Mouse (Mus musculus) forebrain, embryonic 13.5 days (tissue): ENCODE results near the gene Phtf1. TPM values are rescaled to one million over a fixed set of nuclear protein-coding genes. Genes with fewer than 3 reads are reported as not detected.

Experiments used
- ATAC-seq: fragments of 200-750 bp; cut with Nextera tagmentation; 2 replicates; pipeline ENCODE4 v1.8.0; 2017
- H3K27ac ChIP-seq: fragments of 300-500 bp; sonication (generic); 2 replicates; pipeline ENCODE4 v1.5.1; 2015; ENCODE audit warnings: inconsistent platforms, mild to moderate bottlenecking, moderate library complexity
- H3K27me3 ChIP-seq: fragments of 300-500 bp; sonication (generic); 2 replicates; pipeline ENCODE4 v1.6.1; 2015; ENCODE audit warnings: mild to moderate bottlenecking, inconsistent platforms
- H3K36me3 ChIP-seq: fragments of 300-500 bp; sonication (generic); 2 replicates; pipeline ENCODE4 v1.6.1; 2015; ENCODE audit warnings: mild to moderate bottlenecking, inconsistent platforms; ENCODE audit not compliant: poor library complexity, severe bottlenecking
- H3K4me1 ChIP-seq: fragments of 300-500 bp; sonication (generic); 2 replicates; pipeline ENCODE4 v1.6.1; 2015; ENCODE audit warnings: inconsistent platforms
- H3K4me2 ChIP-seq: fragments of 300-500 bp; sonication (generic); 2 replicates; pipeline ENCODE4 v1.6.1; 2015; ENCODE audit warnings: inconsistent platforms, mild to moderate bottlenecking, moderate library complexity
- H3K4me3 ChIP-seq: fragments of 300-500 bp; sonication (generic); 2 replicates; pipeline ENCODE4 v1.5.1; 2015; ENCODE audit warnings: mild to moderate bottlenecking, inconsistent platforms
- H3K9ac ChIP-seq: fragments of 300-500 bp; sonication (generic); 2 replicates; pipeline ENCODE4 v1.6.1; 2015; ENCODE audit warnings: mild to moderate bottlenecking, inconsistent platforms
- H3K9me3 ChIP-seq: fragments of 300-500 bp; sonication (generic); replicated peaks from 2 replicates; pipeline ENCODE4 v1.6.1; 2016; ENCODE audit warnings: inconsistent platforms
- WGBS: fragments of 180-500 bp; shearing (Covaris S2); methylation state at CpG from one replicate; pipeline ENCODE4 v1.1.7; 2015; 5-methylcytosine and 5-hydroxymethylcytosine counted together
- polyA plus RNA-seq: library from polyadenylated mRNA; unstranded; fragments of >200 nt; fragmentation: Nextera tagmentation; extraction: Ambion mirVana; gene quantifications from 2 replicates; pipeline ENCODE4 v1.2.1, GENCODE M21; 2015

Phtf1 gene
- 31.5 and 31.7 TPM in 2 replicates for polyA plus RNA-seq

DNA sequence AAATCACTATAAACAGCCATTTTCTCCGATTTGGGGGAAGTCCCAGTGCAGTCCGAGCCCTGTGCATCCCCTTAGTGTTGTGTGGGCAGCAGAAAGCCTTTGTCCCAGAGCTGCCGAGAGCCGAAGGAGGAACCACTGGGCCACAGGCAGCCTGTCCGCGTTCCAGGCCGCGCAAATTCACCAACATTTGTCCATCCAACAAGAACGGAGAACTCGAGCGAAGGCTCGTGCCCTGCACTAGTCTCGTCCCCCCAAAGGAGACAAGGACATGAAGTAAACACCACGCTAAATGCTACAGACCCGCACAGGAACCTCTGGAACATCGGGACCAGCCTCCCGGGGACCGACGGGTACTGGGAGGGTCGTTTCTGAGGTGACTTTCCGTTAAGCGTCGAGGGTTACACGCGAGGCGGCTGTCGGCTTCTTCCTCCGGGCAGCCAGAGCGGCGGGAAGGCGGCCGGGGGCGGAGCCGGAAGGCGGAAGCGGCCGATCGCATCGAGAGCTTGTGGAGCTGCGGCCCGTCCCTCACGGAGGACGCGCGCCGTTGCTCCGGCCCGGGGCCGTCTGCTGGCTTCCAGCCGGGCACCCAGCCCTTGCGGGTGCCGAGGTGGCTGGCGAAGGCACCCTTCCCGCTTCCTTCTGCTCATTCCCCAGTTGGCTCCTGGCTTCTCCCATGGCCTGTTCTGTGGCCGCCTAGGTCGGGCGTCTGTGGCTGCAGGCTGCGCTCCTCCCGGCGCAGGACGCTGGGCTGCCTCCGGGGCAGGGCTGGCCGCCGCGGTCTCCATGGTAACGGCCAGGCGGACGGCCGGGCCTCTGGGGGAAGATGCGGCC is at the start of gene Phtf1:
Phtf1 (plus strand) TSS at position 250 of the 831 bp plus-strand sequence.
- peak within 1 kb of the TSS; percentile 87 for H3K4me2 ChIP-seq
- H3K9ac ChIP-seq: peak within 1 kb of the TSS; percentile 96
- H3K36me3 ChIP-seq: peaks cover 25% of the 10 kb centered on the region
- H3K4me3 ChIP-seq: peak within 1 kb of the TSS; percentile 92
- WGBS: under 1% methylated on average over 62 of the region's 70 CpGs
- H3K4me1 ChIP-seq: peaks cover 20% of the 10 kb centered on the region
- peak within 1 kb of the TSS; percentile 96 for H3K27ac ChIP-seq
- peak; percentile 96 for ATAC-seq
- no peaks in the 10 kb centered on the region for H3K9me3 ChIP-seq
- no peaks in the 10 kb centered on the region for H3K27me3 ChIP-seq

DNA sequence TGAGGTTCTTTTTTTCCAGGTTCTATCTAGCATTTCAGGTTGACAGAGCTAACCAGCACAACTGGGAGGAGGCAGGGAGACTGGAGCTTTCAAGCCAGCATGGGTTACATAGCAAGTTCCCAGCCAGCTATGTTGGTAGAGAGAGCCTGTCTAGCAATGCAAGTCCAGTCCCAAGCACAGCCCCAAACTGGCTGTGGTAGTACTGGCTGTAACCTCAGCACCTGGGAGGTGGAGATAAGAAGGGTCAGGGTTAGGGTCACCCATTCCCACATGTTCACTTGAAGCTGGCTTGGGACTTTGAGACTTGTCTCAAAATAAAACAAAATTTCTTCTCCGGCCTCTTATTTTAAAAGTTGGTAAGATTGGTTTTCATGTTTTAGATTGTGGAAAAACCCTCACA is 47.8 kb upstream of the Phtf1 start:
- Histone ChIP-seq H3K4me1 (peaks cover 44% of the 10 kb centered on the region), H3K4me3 (no peak overlapping the region), H3K9ac (no peak overlapping the region), H3K27me3 (no peaks in the 10 kb centered on the region), H3K9me3 (no peaks in the 10 kb centered on the region), H3K36me3 (no peaks in the 10 kb centered on the region), H3K4me2 (no peak overlapping the region), H3K27ac (no peak overlapping the region)
- WGBS: 100% methylated on average over 1 of the region's 1 CpGs
- no peak for ATAC-seq

DNA sequence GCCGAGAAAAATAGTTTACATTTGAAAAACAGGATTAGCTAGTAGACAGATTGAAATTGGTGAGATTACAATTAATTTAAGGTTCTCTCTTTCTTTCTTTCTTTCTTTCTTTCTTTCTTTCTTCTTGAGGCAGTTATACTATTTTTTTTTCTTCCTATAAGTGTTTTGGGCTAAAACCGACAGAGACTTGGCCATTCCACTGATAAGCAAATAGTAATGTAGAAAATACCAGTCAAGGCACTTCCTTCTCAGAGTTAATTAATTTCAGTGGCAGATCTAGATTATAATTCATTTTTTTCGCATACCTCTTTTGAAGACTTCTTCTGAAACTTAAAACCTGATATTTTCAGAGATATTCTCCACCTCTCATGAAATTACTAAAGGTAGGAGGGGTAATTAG is 42.6 kb upstream of the Phtf1 start:
- Histone ChIP-seq H3K9ac (no peak overlapping the region), H3K9me3 (no peaks in the 10 kb centered on the region), H3K4me2 (no peak overlapping the region), H3K4me3 (no peak overlapping the region), H3K27ac (no peak overlapping the region), H3K36me3 (peaks cover 6% of the 10 kb centered on the region; the same call in 1 of the 2 replicates), H3K27me3 (no peaks in the 10 kb centered on the region), H3K4me1 (peaks cover 25% of the 10 kb centered on the region)
- ATAC-seq: no peak
- WGBS: 53% methylated on average over 3 of the region's 3 CpGs

DNA sequence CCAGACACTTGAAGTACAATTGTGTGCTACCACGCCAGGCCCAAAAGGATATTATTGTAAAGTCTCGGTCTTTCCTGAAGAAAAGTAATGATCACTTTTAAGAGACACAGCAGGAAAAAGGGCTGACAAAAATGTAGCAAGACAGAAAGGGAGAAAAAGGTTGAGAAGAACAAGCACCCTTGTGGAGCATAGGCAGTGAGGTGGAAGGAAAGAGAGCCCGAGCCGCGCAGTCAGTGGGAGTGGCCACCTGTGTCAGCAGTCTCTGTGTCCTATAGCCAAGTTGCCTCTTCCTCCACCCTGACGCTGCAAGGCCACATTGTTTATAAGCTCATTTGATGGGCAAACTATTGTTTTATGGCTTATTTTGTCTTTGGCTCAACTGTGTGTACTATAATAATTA is 40.4 kb upstream of the Phtf1 start:
- H3K36me3 ChIP-seq: peaks cover 21% of the 10 kb centered on the region
- H3K4me2 ChIP-seq: no peak overlapping the region; the same call in 1 of the 2 replicates
- H3K27ac ChIP-seq: 0 out of 2 replicates have a peak overlapping the region, but pooled peaks have one; percentile 44
- no peaks in the 10 kb centered on the region for H3K9me3 ChIP-seq
- no peak overlapping the region for H3K9ac ChIP-seq
- 22% methylated on average over 6 of the region's 6 CpGs for WGBS
- no peak overlapping the region for H3K4me3 ChIP-seq
- no peaks in the 10 kb centered on the region for H3K27me3 ChIP-seq
- no peak for ATAC-seq
- H3K4me1 ChIP-seq: peaks cover 19% of the 10 kb centered on the region

DNA sequence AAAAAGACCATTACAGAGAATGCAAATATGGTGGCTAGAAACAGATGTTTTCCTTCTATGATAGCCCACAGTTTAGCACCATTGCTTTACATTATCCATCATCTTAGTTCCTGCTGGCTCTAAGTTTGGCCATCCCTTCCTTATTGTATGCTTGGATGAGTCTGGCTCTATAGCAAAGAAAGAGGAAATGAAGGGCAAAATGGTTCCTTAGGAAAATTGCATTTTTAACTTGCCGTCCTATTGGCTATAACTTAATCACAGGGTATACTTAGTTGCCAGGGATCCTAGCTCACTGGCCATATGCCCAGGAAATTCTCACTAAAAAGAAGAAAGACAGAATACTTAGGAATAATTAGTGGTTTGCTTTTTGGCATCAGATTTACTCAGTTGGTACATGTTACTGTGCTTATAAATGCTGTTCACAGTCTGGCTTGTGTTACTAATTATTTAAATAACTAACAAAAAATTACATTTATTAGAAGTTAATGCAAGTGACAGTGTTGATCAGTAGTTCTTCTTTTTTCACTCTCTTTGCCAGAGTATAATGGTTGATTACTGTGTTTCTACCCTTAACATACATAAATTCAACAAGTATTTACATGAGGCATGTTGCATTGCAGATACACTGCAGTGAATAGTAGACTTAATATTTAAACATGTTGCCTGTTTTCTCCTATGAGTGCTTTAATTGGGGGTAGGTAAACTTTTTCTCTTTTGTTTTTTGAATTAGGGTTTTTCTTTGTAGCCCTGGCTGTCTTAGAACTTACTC is 22.9 kb upstream of the Phtf1 start:
- H3K27ac ChIP-seq: peak overlapping the region; percentile 63; the same call in 1 of the 2 replicates

DNA sequence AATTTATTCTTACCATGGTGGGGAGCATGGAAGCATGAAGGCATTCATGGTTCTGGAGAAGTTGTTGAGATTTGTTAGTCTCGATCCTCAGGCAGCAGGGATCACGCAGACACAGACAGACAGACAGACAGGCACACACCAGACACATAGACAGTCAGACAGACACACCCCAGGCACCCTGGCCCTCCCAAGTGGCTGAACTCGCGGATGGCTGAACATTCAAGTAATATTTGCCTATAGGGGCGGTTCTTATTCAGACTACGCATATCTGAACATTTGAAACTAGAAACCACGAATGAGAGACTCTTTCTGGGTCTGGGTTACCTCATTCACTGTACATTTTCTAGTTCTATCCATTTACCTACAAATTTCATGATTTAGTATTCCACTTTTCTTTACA is 19.2 kb upstream of the Phtf1 start:
- no peak for ATAC-seq
- Histone ChIP-seq H3K27ac (no peak overlapping the region), H3K4me3 (no peak overlapping the region), H3K4me1 (peaks cover 19% of the 10 kb centered on the region), H3K27me3 (no peaks in the 10 kb centered on the region), H3K9me3 (no peaks in the 10 kb centered on the region), H3K9ac (no peak overlapping the region), H3K36me3 (no peaks in the 10 kb centered on the region), H3K4me2 (no peak overlapping the region)
- 91% methylated on average over 7 of the region's 7 CpGs for WGBS

More for the DNA sequence above, 22.9 kb upstream of the Phtf1 start:
- Histone ChIP-seq H3K27me3 (no peaks in the 10 kb centered on the region), H3K9ac (no peak overlapping the region), H3K9me3 (no peaks in the 10 kb centered on the region), H3K4me1 (peaks cover 19% of the 10 kb centered on the region), H3K4me3 (no peak overlapping the region), H3K36me3 (no peaks in the 10 kb centered on the region), H3K4me2 (no peak overlapping the region)
- peak; percentile 93 for ATAC-seq
- WGBS: 38% methylated on average over 1 of the region's 1 CpGs

DNA sequence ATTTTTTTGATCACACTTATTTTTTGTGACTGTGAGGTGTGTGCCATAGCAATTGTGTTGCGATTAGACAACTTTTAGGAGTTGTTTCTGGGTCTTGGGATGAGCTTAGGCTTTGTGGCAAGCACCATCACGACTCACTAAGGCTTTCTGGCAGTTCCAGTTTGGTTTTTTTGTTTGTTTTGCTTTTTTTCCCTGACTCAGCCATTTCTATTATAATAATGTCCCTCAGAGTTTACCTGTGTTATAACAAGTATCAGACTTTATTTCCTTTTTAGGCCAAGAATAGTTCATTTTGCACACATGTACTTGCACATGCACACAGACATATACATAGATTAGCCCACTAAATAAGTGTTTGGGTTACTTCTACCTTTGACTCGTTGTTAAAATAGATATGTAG is 7.3 kb upstream of the Phtf1 start:
- no peaks in the 10 kb centered on the region for H3K4me1 ChIP-seq
- H3K4me2 ChIP-seq: no peak overlapping the region
- H3K4me3 ChIP-seq: no peak overlapping the region
- WGBS: 91% methylated on average over 3 of the region's 3 CpGs
- no peaks in the 10 kb centered on the region for H3K27me3 ChIP-seq
- H3K36me3 ChIP-seq: peaks cover 31% of the 10 kb centered on the region
- ATAC-seq: no peak
- no peak overlapping the region for H3K27ac ChIP-seq
- H3K9me3 ChIP-seq: no peaks in the 10 kb centered on the region
- H3K9ac ChIP-seq: no peak overlapping the region

DNA sequence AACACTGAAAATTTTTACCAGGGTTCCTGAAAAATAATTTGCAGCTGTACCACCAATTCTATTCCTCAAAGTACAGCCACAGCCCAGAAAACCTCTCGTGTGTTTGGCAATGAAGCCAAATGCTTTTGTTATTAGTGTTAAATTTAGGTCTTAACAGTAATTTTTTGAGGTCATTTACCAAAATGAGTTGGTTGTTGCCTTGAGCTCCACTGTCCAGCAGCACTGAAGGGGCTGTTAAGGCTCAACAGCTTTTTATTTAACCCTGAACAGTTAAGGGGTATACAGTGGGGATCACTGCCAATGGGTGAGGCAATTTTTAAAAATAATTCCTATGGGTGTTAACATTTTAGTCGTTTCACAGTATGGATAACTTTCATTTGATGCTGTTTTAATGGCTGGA is 679 bp upstream of the Phtf1 start:
- no peak for ATAC-seq
- WGBS: 18% methylated on average over 2 of the region's 2 CpGs

DNA sequence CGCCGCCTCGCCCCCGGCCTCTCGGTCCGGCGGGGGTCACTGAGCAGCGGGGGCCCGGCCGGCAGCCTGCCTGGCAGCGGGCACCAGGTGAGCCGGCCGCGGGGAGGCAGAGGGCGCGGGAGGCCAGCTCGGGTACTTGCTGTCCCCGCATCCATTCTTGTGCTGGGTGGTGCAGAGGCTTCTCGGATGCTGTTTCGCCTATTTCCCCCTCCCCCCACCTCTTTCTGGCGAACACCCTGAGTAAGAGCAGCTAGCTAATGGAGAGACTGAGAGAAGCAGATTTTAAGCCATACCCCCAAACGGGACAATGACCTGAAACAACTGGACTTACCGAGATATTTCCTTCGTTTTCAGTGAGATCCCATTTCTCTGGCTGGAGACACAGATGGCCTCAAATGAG is 791 bp downstream of the Phtf1 start:
- under 1% methylated on average over 14 of the region's 24 CpGs for WGBS
- Histone ChIP-seq H3K9me3 (no peaks in the 10 kb centered on the region), H3K4me2 (peak overlapping the region; percentile 87), H3K9ac (peak overlapping the region; percentile 96), H3K27ac (peak overlapping the region; percentile 96), H3K27me3 (no peaks in the 10 kb centered on the region), H3K4me1 (peaks cover 20% of the 10 kb centered on the region), H3K36me3 (peaks cover 25% of the 10 kb centered on the region; the same call in 1 of the 2 replicates), H3K4me3 (peak overlapping the region; percentile 92)
- ATAC-seq: peak; percentile 83

More for the DNA sequence above, 679 bp upstream of the Phtf1 start:
- Histone ChIP-seq H3K9ac (peak overlapping the region; percentile 96), H3K27ac (peak overlapping the region; percentile 96), H3K4me3 (peak overlapping the region; percentile 92), H3K9me3 (no peaks in the 10 kb centered on the region), H3K27me3 (no peaks in the 10 kb centered on the region), H3K4me2 (peak overlapping the region; percentile 87), H3K4me1 (peaks cover 20% of the 10 kb centered on the region), H3K36me3 (peaks cover 24% of the 10 kb centered on the region)

DNA sequence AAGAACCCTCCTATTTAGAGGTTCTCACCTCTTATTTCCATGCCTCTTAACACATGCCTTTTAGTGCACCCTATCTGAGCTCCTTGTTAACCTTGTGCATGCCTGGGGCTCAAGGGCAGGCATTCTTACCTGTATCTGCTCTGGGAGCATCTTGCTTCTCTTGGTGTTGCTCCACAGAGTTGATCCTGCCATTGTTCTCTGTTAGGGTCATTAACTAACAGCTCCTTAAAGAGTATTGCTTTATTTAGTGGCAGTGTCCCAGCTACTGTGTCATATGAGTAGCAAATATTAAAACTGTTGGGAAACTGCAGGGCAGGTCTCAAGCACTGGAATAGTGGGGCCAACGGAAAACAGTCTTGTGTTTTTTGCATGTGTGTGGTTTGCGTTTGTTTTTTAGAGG is 3.2 kb downstream of the Phtf1 start:
- peaks cover 29% of the 10 kb centered on the region for H3K36me3 ChIP-seq
- ATAC-seq: no peak
- no peak overlapping the region for H3K4me3 ChIP-seq
- H3K27ac ChIP-seq: no peak overlapping the region
- H3K4me1 ChIP-seq: peaks cover 20% of the 10 kb centered on the region
- 95% methylated on average over 2 of the region's 2 CpGs for WGBS
- no peak overlapping the region for H3K9ac ChIP-seq
- no peak overlapping the region for H3K4me2 ChIP-seq
- H3K9me3 ChIP-seq: no peaks in the 10 kb centered on the region
- no peaks in the 10 kb centered on the region for H3K27me3 ChIP-seq

DNA sequence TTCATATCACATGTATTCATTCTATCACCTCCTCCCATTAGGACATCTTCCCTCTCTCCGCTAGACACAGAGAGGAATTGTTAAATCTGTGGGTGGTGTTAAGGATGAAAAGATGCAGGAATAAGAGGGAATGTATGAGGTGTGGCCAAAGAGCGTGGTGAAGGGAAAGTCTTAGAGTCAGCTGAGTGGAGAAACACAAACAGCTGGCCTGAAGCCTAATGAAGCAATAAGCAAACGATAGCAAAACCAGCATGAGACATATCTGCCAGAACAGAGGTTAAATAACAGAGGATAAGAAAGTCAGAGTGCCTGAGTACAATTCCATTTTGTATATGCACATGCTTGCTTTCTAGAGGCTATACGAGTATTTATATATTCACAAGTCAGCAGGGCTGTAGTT is 16.6 kb downstream of the Phtf1 start:
- H3K4me1 ChIP-seq: no peaks in the 10 kb centered on the region
- H3K4me3 ChIP-seq: no peak overlapping the region
- no peak overlapping the region for H3K4me2 ChIP-seq
- ATAC-seq: no peak
- no peak overlapping the region for H3K9ac ChIP-seq
- H3K9me3 ChIP-seq: no peaks in the 10 kb centered on the region
- H3K36me3 ChIP-seq: peaks cover 56% of the 10 kb centered on the region
- no peak overlapping the region for H3K27ac ChIP-seq
- no peaks in the 10 kb centered on the region for H3K27me3 ChIP-seq
- whole genome bisulfite sequencing: 54% methylated on average over 4 of the region's 4 CpGs

DNA sequence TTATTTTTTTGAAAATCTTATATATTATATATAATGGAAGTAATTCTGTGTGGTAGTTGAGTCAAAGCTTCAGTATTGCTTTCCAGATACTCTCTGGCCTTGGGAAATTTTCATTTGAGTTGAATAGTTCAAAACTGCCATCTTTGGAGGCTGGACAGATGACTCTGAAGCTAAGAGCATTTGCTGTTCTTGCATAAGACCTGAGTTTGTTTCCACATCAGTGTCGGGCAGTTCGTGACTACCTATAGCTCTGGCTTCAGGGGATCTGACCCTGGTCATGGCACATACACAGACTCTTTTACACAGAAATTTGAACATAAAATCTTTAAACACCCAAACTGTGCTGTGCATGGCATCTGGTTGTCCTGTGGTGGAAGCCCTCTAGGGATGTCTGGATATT is 17.3 kb downstream of the Phtf1 start:
- H3K27me3 ChIP-seq: no peaks in the 10 kb centered on the region
- WGBS: 96% methylated on average over 2 of the region's 2 CpGs
- H3K4me2 ChIP-seq: no peak overlapping the region
- ATAC-seq: no peak
- no peak overlapping the region for H3K27ac ChIP-seq
- no peaks in the 10 kb centered on the region for H3K4me1 ChIP-seq
- peaks cover 57% of the 10 kb centered on the region for H3K36me3 ChIP-seq
- H3K9ac ChIP-seq: no peak overlapping the region
- no peaks in the 10 kb centered on the region for H3K9me3 ChIP-seq
- H3K4me3 ChIP-seq: no peak overlapping the region
